Mouse (Mus musculus) stomach, postnatal 0 days (tissue): ENCODE results near the gene Gpr33. TPM values are rescaled to one million over a fixed set of nuclear protein-coding genes. Genes with fewer than 3 reads are reported as not detected.

Experiments used
- ATAC-seq: fragments of 200-750 bp; cut with Nextera tagmentation; 2 replicates; pipeline ENCODE4 v1.8.0; 2017; ENCODE audit not compliant: low FRiP score, low TSS enrichment
- DNase-seq: peaks from one replicate; pipeline ENCODE4 v3.0.0-alpha.2; 2016; ENCODE audit warnings: low spot score
- H3K27ac ChIP-seq: fragments of 300-500 bp; sonication (generic); replicated peaks from 2 replicates; pipeline ENCODE4 v1.5.1; 2014; ENCODE audit warnings: mild to moderate bottlenecking, control low read depth
- H3K27me3 ChIP-seq: fragments of 300-500 bp; sonication (generic); 2 replicates; pipeline ENCODE4 v1.6.1; 2014; ENCODE audit warnings: low read length; ENCODE audit not compliant: control insufficient read depth, insufficient read depth
- H3K36me3 ChIP-seq: fragments of 300-500 bp; sonication (generic); 2 replicates; pipeline ENCODE4 v1.6.1; 2014; ENCODE audit warnings: low read length, mixed read lengths; ENCODE audit not compliant: control insufficient read depth, insufficient read depth
- H3K4me1 ChIP-seq: fragments of 300-500 bp; sonication (generic); replicated peaks from 2 replicates; pipeline ENCODE4 v1.6.1; 2014; ENCODE audit warnings: antibody characterized with exemption; ENCODE audit not compliant: control insufficient read depth, insufficient read depth
- H3K4me2 ChIP-seq: fragments of 300-500 bp; sonication (generic); replicated peaks from 2 replicates; pipeline ENCODE4 v1.6.1; 2014; ENCODE audit warnings: low read depth, mild to moderate bottlenecking, control low read depth, moderate library complexity
- H3K4me3 ChIP-seq: fragments of 300-500 bp; sonication (generic); 2 replicates; pipeline ENCODE4 v1.5.1; 2014; ENCODE audit warnings: low read depth, low read length, control low read depth
- H3K9ac ChIP-seq: fragments of 300-500 bp; sonication (generic); 2 replicates; pipeline ENCODE4 v1.6.1; 2014; ENCODE audit warnings: mild to moderate bottlenecking, low read length, control low read depth, mixed read lengths
- H3K9me3 ChIP-seq: fragments of 300-500 bp; sonication (generic); 2 replicates; pipeline ENCODE4 v1.6.1; 2016; ENCODE audit warnings: low read length; ENCODE audit not compliant: control insufficient read depth
- CTCF ChIP-seq: IDR thresholded peaks from 2 replicates; pipeline ENCODE4 v1.5.1; 2016; ENCODE audit warnings: antibody characterized with exemption, low read depth, mild to moderate bottlenecking, moderate library complexity
- EP300 ChIP-seq: optimal IDR thresholded peaks from 2 replicates; pipeline ENCODE3; 2016; ENCODE audit warnings: antibody characterized with exemption
- WGBS: fragments of 180-500 bp; shearing (Covaris S2); extraction: QIAGEN DNeasy Blood & Tissue Kit; methylation state at CpG from one replicate; pipeline ENCODE4 v1.1.7; 2014; 5-methylcytosine and 5-hydroxymethylcytosine counted together
- polyA plus RNA-seq: library from polyadenylated mRNA; unstranded; fragments of >200 nt; fragmentation: Nextera tagmentation; extraction: Ambion mirVana; gene quantifications from 2 replicates; pipeline ENCODE4 v1.2.1, GENCODE M21; 2015

Gpr33 gene
- polyA plus RNA-seq, 1 experiment from 2014 or later: not detected

DNA sequence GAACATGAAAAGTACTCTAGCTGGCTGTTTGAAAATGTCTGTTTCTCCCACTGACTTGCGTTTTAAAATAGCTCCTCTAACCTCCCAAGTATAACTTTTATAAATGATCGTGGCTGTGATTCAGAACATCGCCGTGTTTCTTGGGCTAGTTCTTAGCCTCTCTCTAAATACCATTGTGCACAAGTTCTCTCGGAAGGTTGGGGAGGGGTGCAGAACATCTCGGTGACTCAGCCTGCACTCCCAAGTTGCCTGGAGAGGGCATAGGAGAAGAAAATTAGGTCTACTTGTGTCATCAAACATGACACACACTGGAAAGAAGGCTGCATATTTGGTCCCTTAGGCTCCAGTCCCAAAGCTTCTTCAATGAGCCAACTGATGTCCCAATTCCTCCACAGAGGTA lies 4.4 kb upstream of the Gpr33 start:
- Histone ChIP-seq H3K27ac (no peak overlapping the region), H3K4me3 (no peak overlapping the region), H3K27me3 (no peaks in the 10 kb centered on the region), H3K9ac (no peak overlapping the region), H3K4me1 (no peaks in the 10 kb centered on the region), H3K36me3 (no peaks in the 10 kb centered on the region), H3K9me3 (no peaks in the 10 kb centered on the region), H3K4me2 (no peak overlapping the region)
- TF ChIP-seq CTCF (no peak), EP300 (no peak)
- DNase-seq: no peak
- no peak for ATAC-seq
- 59% methylated on average over 6 of the region's 6 CpGs for WGBS

DNA sequence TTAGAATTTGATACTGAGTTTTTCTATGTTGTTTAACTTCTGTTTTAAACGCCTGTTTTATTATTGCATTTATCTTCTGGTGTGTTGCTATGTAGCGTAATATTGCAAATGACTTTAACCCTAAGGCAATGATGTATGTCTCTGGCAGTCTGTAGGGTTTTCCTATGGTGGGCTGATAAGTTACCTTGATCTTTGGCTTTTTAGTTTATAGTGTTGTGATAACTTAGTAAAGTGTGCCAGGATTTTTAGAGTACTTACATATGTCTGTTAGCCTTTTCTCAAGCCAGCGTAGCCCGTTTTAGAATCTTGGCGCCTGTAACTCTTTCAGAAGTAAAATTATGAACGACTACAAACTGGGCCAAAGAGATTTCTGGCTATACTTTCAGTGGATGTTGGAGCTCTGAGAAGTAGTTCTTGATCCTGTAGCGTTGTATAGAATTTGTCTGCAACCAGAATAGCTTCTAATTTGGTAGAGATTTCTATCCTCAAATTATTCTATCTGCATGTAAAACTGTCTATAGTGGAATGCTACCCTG lies 13.3 kb downstream of the Gpr33 start:
- DNase-seq: no peak
- WGBS: 46% methylated on average over 7 of the region's 7 CpGs

DNA sequence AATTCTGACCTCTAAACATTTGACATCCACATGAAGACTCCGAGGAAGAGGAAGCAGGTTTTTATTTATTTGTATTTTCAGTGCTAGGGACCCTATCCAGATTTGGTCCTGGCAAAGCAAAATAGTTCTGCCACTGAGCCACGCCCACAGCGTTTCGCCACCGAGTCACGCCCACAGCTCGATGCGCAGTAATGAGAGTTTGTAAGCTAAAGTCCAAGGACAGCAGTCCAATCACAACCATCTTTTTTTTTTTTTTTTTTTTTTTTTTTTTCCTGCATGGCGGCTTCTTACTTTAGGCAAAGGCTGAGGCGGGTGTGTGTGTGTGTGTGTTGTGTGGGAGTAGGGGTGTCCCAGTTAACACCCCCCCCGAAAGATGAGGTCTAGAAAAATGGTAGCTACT lies 13.8 kb downstream of the Gpr33 start:
- Histone ChIP-seq H3K27ac (no peak overlapping the region), H3K4me1 (no peaks in the 10 kb centered on the region), H3K4me2 (no peak overlapping the region), H3K9me3 (no peaks in the 10 kb centered on the region), H3K36me3 (no peaks in the 10 kb centered on the region), H3K27me3 (no peaks in the 10 kb centered on the region), H3K4me3 (no peak overlapping the region), H3K9ac (no peak overlapping the region)
- ATAC-seq (no peak), DNase-seq (no peak)
- TF ChIP-seq EP300: no peak
- no peak for TF ChIP-seq CTCF
- WGBS: 75% methylated on average over 11 of the region's 11 CpGs

More for the DNA sequence above, 13.3 kb downstream of the Gpr33 start:
- no peak overlapping the region for H3K4me2 ChIP-seq
- no peak overlapping the region for H3K9ac ChIP-seq
- no peaks in the 10 kb centered on the region for H3K9me3 ChIP-seq
- no peak for ATAC-seq
- H3K27ac ChIP-seq: no peak overlapping the region
- no peaks in the 10 kb centered on the region for H3K4me1 ChIP-seq
- no peaks in the 10 kb centered on the region for H3K27me3 ChIP-seq
- H3K4me3 ChIP-seq: no peak overlapping the region
- no peaks in the 10 kb centered on the region for H3K36me3 ChIP-seq
- TF ChIP-seq CTCF (no peak), EP300 (no peak)

DNA sequence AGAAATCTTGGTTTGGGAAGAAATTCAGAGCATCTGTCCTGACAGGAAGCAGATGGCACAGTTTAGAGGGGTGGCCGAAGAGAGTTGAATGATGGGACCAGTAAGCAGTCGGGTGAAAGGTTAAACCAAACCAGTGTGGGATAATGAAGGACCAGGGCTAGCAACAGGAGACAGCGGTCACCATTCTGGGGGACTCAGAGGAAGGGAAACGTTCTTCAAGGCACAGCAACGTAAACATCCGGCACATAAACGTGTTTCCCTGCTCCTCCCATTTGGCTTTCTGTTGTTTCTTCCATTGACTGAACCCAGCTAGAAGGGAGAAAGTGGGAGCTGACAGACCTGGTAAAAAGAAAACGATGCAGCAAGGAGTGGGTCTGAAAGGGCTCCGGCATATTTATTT lies 14.6 kb downstream of the Gpr33 start:
- DNase-seq (no peak), ATAC-seq (no peak)
- Histone ChIP-seq H3K36me3 (no peaks in the 10 kb centered on the region), H3K9me3 (no peaks in the 10 kb centered on the region), H3K27me3 (no peaks in the 10 kb centered on the region), H3K9ac (no peak overlapping the region), H3K27ac (no peak overlapping the region), H3K4me2 (no peak overlapping the region), H3K4me1 (no peaks in the 10 kb centered on the region), H3K4me3 (no peak overlapping the region)
- no peak for TF ChIP-seq CTCF
- TF ChIP-seq EP300: no peak
- WGBS: 28% methylated on average over 9 of the region's 9 CpGs

- no peaks in the 10 kb centered on the region for H3K36me3 ChIP-seq
- H3K27me3 ChIP-seq: no peaks in the 10 kb centered on the region
- WGBS: 61% methylated on average over 8 of the region's 8 CpGs
- H3K9ac ChIP-seq: no peak overlapping the region
- no peak for TF ChIP-seq EP300
- no peak for TF ChIP-seq CTCF
- no peaks in the 10 kb centered on the region for H3K9me3 ChIP-seq
- H3K4me3 ChIP-seq: no peak overlapping the region
- no peak for ATAC-seq
- H3K4me1 ChIP-seq: no peaks in the 10 kb centered on the region
- DNase-seq: no peak
- no peak overlapping the region for H3K4me2 ChIP-seq
- no peak overlapping the region for H3K27ac ChIP-seq
Measured at GRCm38 (mm10) chr12:52012159-52012558, 15.7 kb downstream of the Gpr33 start.

DNA sequence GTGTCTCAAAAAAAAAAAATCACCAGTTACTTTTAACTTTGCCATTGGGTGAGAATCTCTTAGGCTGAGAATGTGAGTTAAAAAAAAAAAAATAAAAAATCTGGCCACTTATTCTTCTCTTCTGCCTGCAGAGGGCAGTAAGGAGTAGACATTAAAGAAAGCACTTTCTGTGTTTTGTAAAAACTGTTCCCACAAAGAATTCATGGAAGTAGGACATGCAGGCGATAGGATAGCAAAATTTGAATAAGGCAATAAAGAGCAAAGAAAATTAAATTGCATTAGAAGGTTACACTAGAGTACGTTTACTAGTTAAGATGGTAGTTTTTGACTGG lies 17.3 kb downstream of the Gpr33 start:
- Histone ChIP-seq H3K9me3 (no peaks in the 10 kb centered on the region), H3K36me3 (no peaks in the 10 kb centered on the region), H3K27ac (no peak overlapping the region), H3K4me3 (no peak overlapping the region), H3K4me1 (no peaks in the 10 kb centered on the region), H3K9ac (no peak overlapping the region), H3K4me2 (no peak overlapping the region), H3K27me3 (no peaks in the 10 kb centered on the region)
- ATAC-seq: no peak
- WGBS: 61% methylated on average over 2 of the region's 2 CpGs
- TF ChIP-seq EP300: no peak
- peak; percentile 78 for TF ChIP-seq CTCF
- no peak for DNase-seq
